Mouse (Mus musculus) liver, postnatal 0 days (tissue): Measurements from ENCODE around the gene Ppm1h.
"Not testable (repeated sequence)": the region's sequence is repeated elsewhere in the genome, so short reads cannot be mapped to it uniquely, and the experiment has no call there.

Experiments
- CTCF ChIP-seq: sonication (generic); IDR thresholded peaks from 2 replicates; pipeline ENCODE4 v1.5.1; 2016; ENCODE audit warnings: antibody characterized with exemption, low read depth
- EP300 ChIP-seq: IDR thresholded peaks from 2 replicates; pipeline ENCODE4 v1.6.1; 2016; ENCODE audit warnings: antibody characterized with exemption, low read depth, mild to moderate bottlenecking

DNA sequence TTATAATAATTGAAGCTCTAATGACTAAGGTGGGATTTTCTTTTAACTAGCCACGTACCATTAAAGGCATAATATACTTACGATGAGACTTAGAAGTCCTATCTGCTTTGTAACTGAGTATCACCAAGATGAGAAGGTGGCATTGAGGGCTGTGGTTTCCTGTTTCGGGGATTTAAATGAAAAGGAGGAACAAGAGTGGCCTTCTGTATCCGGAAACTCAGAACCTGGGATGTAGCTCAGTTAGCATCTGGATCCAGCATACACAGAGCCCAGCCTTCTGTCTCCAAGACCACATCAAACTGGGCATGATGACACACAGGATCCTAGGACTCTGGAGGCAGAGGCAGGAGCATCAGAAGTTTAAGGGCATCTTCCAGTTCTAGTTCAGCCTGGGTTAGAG lies 258.8 kb downstream of the Ppm1h start:
- TF ChIP-seq CTCF, EP300: not testable (repeated sequence)
